Mouse (Mus musculus): ENCODE measurements around the gene Vmo1.
"Not testable (repeated sequence)": the region's sequence is repeated elsewhere in the genome, so short reads cannot be mapped to it uniquely, and the experiment has no call there.

Gene Vmo1

DNA sequence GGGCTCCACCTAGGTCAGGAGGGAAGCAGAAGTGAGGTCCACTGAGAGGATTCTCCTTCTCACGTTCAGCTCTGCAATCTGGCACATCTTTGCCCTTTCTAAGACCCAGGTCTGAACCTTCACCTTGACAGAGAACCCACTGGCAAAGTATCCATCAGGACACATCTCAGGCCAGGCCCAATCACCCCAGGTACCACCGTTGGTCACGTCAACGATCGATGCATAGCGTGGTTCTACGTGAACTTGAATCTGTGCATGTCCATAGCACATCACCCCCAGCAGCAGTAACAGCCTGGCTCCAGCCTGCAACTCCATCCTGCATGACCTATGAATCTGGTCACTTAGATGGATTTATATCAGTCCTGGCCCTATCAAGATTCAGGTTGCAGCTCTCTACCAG, at the start of gene Vmo1:
Gene Vmo1, minus strand, starts transcription at position 329 of the 400 bp plus-strand sequence.
- no peak for DNase-seq

DNA sequence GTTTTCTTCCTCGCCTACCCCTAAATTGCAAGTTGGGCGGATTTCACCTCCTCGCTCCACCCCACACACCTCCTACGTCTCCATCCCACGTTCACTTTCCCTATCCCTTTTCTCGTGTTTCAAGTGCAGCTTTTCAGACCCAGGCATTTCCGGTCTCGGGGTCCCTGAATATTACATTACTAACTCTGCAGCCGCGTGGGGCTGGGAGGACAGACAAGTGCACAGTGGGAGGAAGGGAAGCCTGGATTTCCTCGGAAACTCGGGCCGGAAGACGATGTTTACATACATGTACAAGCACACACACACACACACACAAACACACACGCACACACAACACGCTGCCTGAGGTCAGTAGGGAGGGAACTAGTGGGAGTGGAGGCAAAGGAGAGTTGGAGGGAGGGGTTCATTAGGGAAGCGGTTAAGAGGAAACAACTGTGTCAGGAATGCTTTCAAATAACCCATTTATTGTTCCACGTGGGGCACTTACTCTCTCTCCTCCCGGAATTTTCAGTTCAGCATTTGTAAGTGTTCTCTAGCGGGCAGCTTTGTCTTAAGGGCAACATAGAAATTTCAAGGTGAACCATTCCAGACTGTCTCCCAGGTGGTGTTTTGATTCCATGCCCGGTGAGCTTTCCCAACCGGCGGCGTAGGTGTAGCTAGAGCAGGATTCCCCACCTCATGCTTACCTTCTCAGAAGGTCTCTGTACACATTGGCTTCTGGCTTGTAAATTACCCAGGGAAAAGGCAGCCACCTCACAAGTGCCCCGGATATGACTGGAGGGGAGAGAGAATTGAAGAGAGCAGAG, 49.3 kb upstream of the Vmo1 start:
- DNase-seq = no peak

DNA sequence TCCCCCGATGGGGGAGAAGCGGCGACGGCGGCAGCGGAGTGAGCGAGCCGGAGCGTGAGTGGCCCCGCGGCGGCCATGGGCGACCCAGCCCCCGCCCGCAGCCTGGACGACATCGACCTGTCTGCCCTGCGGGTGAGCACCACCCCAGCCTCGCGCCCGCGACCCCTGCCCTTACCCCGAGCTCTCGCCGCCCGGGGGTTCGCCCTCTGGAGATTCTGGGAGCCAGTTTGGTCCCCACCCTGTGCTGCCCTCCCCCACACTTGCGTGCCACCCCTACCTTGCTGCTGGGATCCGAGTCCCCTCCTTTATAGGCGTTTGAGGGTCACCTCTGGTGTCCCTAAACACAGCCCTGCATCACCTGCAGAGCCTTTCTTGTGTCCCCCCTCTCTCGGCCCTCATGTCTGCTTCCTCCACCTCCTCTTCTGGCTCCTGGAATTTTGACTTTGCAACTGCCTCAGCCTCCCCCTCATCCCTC, 48.6 kb upstream of the Vmo1 start:
- DNase-seq = no peak

- DNase-seq = peak; percentile 91
Measured at GRCm38 (mm10) chr11:70562287-70562994, 48.0 kb upstream of the Vmo1 start, which contains the start of gene Mink1. Mink1 (plus strand) TSS chr11:70562881.

- no peak for DNase-seq
Measured at GRCm38 (mm10) chr11:70561937-70562286, 47.5 kb upstream of the Vmo1 start.

DNA sequence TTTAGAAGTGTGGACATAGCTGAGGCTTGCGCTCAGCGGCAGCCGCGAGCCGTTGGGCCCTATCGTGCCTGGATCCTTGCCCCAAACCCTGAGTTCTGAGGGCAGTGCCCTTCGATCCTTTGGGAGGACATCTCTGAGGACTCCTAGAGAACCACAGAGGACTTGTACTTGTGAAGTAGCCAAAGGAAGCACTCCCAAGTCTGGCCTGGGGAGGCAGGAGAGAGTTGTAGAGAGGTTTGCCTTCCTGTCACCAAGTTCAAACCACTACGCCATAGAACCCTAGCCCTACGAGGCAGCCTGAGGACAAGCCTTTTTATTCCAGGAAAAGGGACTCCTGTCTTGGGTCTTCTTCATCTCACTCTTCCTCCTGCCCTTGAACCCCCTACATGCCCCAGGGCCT, 43.1 kb upstream of the Vmo1 start:
- DNase-seq = no peak

DNA sequence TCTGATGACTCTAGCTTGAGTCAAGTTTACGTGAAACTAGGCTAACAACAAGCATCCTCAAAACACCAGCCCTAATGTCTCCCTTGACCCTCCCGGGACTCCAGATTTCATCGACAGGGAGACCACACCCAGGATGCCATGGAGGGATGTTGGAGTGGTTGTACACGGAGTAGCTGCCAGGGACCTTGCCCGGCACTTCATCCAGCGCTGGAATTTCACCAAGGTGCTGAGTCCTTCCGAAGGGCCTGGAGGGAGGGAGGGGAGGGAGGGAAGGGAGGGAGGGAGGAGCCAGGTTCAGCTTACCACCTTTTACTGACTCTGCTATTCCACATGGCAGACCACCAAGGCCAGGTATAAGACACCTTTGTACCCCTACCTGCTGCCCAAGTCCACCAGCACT, 39.5 kb upstream of the Vmo1 start:
- no peak for DNase-seq

DNA sequence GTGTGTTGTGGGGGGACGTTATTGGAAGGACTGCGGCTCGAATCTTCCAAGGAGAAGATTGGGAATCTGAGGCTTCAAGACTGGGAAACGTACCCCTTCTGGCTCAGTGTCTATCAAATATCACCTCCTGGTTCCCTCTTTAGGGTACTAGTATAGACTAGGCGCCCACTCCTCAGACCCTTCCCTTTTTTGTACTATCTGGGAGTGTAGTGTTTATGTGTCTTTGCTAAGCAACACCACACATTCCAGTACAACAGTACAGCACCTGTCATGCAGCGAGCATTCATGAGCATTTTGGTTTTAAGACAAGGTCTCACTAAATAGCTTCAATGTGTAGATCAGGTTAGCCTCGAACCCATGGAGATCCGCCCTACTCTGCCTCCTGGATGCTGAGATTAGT, 37.1 kb upstream of the Vmo1 start:
- no peak for DNase-seq

- DNase-seq = no peak
Measured at GRCm38 (mm10) chr11:70544496-70544895, 30.1 kb upstream of the Vmo1 start.

GRCm38 (mm10) chr11:70541415-70541814, 27.0 kb upstream of the Vmo1 start:
- DNase-seq = no peak

GRCm38 (mm10) chr11:70540928-70541327, 26.5 kb upstream of the Vmo1 start:
- no peak for DNase-seq

- DNase-seq = peak; percentile 76
Measured at GRCm38 (mm10) chr11:70539877-70540587, 25.6 kb upstream of the Vmo1 start, which contains the start of gene Pld2. Pld2 (plus strand) TSS chr11:70540064.

- no peak for DNase-seq
Measured at GRCm38 (mm10) chr11:70539423-70539822, 25.0 kb upstream of the Vmo1 start.

DNA sequence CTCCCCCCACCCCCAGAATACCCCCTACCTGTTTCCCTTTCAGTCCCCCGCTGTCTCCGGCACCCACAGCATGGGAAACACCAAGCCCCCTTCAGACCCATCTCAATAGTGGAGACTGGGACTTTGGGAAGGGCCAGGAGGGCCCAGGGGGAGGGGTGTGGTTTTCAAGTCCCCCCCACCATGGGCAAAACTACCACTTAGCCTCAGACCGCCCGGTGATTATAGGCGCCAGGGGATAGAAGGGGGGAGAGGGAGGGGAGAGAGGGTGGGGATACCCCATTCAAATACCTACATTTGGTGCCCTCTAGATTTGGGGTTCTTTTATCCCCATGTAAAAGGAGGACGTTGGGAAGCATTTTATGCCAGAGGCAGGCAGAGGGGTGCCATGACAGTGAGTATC, 18.4 kb upstream of the Vmo1 start, which contains the start of gene Gm40193:
Gene Gm40193, minus strand, starts transcription at position 101 of the 400 bp plus-strand sequence.
- DNase-seq = no peak

DNA sequence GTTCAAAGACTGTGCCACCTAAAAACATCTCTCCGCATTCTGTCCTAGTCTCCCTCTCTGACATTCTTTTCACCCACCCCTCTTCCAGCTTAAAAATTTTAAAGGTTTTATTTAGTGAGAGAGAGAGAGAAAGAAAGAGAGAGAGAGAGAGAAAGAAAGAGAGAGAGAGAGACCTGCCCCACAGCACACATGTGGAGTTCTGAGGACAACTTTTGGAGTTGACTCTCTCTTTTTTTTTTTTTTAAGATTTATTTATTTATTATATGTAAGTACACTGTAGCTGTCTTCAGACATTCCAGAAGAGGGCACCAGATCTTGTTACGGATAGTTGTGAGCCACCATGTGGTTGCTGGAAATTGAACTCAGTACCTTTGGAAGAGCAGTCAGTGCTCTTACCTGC, 16.6 kb upstream of the Vmo1 start:
- not testable (repeated sequence) for DNase-seq

DNA sequence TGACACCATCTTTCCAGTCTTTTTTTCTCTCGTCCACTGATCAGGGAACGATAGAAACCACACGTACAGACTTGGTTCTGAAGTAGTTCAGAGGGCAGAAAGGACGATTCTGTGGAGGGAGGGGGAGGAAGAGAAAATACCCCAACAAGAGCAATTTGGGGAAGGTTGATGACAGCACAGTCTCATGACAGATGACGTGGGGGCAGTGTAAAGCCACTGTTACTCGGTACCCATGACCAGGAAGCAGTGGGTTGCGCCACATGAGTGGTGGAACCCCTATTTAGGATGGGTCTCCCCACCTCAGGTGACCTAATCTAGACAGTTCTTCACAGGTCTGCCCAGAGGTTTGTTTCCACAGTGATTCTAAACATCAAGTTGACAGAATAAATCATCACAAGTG, 14.2 kb upstream of the Vmo1 start:
- no peak for DNase-seq

DNA sequence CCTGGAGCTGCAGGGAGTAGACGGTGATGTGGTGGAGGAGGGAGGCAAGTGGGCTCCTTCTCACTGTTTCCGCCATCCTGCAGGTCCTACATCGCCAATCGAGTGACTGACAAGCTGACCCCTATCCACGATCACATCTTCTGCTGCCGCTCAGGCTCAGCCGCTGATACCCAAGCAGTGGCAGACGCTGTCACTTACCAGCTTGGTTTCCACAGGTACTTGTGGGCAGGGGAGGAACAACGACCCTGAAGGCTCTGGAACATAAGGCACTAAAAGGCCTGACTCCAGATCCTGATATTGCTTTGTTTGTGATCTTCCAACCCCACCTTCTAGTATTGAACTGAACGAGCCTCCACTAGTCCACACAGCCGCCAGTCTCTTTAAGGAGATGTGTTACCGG, 11.8 kb upstream of the Vmo1 start:
- DNase-seq = no peak

DNA sequence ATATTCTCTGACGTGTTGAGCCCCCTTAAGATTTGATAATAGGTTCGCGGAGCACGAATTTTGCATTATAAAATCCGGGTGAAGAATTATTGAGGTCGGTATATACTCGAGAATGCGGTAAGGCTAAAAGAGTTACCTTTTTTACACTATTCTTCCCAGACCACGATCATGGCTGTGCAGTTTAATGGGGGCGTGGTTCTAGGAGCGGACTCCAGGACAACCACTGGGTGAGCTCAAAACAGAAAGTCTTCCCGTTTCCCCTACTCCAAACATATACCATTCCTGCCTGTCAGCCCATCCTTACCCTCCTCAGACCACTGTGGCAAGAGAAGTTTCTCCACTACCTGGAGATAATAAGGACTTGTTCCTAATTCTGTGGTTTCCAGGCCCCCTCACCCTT, 11.3 kb upstream of the Vmo1 start:
- DNase-seq = no peak

DNA sequence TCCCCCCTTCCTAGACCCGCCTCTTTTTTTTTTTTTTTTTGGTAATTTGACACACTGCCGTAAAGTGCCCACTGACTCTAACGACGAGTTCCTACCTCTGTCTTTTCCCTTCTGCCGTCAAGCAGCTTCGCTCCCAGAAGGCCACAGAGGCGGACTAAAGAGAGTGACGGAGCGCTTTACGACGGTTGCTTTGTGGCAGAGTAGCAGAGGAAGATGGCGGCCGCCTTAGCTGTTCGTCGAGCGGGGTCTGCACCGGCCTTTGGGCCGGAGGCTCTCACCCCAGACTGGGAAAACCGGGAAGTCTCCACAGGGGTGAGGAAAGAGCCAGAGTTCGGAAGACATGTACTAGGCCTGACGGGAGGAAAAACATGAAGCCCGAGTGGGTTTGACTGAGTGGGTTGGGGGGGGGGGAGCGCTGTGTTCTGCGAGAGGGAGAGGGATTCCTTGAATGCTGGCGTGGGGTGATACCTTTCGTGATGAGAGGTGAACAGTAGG, 10.8 kb upstream of the Vmo1 start, which contains the start of gene Psmb6:
Gene Psmb6, plus strand, starts transcription at position 184 of the 495 bp plus-strand sequence.
- DNase-seq = peak; percentile 93

DNA sequence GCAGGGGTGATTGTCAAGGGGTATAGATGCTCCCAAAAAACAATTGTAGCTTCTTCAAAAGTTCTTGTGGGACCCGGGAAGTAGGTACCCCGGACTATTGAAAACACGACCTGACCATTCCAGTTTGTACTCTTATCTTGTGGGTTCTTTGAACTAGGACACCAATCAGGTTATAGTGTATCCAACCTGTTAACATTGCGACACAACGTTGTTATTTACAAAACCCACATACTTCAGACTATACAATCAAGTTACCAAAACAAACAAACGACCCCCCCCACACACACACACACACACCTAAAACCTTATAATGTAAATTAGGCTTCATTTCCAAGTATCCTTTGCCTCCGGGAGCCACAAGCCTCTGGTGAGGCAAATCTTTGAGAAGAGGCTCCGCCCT, 10.4 kb upstream of the Vmo1 start:
- no peak for DNase-seq

DNA sequence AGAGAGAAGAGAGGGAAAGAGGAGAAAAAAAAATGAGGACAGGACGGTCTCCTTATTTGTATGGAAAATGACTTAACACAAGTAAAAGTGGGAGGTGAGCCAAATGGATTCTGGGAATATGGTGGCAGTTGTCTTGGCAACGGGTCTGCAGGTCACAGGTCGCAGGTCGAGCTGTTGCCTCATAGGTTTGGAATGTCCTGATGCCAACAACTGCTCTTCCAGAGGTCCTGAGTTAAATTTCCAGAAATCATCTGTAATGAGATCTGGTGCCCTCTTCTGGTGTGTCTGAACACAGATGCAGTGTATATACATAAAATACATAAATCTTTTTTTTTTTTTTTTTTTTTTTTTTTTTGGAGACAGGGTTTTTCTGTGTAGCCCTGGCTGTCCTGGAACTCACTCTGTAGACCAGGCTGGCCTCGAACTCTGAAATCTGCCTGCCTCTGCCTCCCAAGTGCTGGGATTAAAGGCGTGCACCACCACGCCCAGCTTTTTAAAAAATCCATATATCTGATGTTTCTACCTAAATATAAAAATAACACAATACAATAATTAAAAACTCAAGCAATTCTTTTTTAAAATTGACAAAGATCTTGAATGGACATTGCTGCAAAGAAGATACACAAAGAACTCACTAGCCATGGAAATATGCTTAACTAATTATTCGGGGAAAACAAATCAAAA, 9.0 kb upstream of the Vmo1 start:
- not testable (repeated sequence) for DNase-seq

- DNase-seq = no peak
Measured at GRCm38 (mm10) chr11:70520178-70520769, 5.9 kb upstream of the Vmo1 start.
